Mouse (Mus musculus) liver, postnatal 0 days (tissue): ENCODE results near the gene Rps6ka5.

Experiments used
- CTCF ChIP-seq: sonication (generic); IDR thresholded peaks from 2 replicates; pipeline ENCODE4 v1.5.1; 2016; ENCODE audit warnings: antibody characterized with exemption, low read depth
- EP300 ChIP-seq: IDR thresholded peaks from 2 replicates; pipeline ENCODE4 v1.6.1; 2016; ENCODE audit warnings: antibody characterized with exemption, low read depth, mild to moderate bottlenecking

- TF ChIP-seq CTCF (no peak), EP300 (no peak)
Observed at GRCm38 (mm10) chr12:100735156-100735555, 8.4 kb upstream of the Rps6ka5 start.
